Mouse (Mus musculus) T-helper 17 cell (primary cell): ENCODE data around the gene Grrp1.
"Not testable (repeated sequence)": the region's sequence is repeated elsewhere in the genome, so short reads cannot be mapped to it uniquely, and the experiment has no call there.

Source experiments
- in situ Hi-C, 2 experiments: fragments of 300-600 bp; cut with MboI, MseI; formaldehyde crosslinking; loops; 1 replicate in 1 of 2; 2 replicates in 1 of 2; pipeline ENCODE4 v1.15.1; 2025; ENCODE audit warnings: high pct_unique_total_duplicates in 2 of 2

The Grrp1 gene

GRCm38 (mm10) chr4:134272731-134273416 is 19.0 kb upstream of the Grrp1 start:
- in situ Hi-C loops: no loop called here

DNA sequence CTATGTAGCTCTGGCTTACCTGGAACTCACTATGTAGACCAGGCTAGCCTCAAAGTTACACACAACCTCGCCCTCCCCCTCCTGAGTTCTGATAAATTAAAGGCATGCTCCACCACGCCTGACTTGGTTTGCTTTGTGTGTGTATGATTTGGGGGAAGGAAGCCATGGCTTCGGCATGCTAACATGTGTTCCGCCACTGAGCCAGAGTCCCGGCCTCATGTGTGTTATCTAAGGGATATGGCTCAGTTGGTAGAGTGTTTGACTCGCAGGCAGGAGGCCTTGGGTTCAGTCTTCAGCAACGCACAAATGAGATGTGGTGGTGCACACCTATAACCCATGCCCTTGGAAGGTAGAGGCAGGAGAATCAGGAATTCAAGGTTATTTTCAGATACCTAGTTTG is 18.1 kb upstream of the Grrp1 start:
- in situ Hi-C loops: no loop called here

GRCm38 (mm10) chr4:134269622-134270021 is 15.7 kb upstream of the Grrp1 start:
- in situ Hi-C loops: not testable (repeated sequence)

DNA sequence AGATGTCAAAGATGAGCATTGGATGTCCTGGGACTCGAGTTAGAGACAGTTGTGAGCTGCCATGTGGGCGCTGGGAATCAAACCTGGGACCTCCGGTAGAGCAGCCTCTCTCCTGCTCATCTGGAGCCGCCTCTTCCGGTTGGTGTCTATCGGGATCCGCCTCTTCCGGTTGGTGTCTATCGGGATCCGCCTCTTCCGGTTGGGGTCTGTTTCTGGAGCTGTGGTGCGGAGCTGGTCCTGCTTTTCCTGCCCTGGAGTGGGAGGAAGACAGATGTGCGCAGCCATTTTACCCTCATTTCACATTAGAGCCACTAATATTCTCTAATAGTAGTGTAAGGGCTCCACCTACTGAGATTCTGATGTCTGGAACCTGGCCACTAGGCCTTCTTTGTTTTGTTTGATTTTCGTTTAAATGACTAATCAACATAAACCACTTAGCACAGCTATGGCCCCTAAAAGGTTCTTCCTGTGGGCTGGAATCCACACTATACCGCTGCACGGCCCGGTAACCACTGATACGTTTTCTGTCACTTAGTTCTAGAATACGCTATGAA is 14.3 kb upstream of the Grrp1 start:
- in situ Hi-C loops: no loop called here

DNA sequence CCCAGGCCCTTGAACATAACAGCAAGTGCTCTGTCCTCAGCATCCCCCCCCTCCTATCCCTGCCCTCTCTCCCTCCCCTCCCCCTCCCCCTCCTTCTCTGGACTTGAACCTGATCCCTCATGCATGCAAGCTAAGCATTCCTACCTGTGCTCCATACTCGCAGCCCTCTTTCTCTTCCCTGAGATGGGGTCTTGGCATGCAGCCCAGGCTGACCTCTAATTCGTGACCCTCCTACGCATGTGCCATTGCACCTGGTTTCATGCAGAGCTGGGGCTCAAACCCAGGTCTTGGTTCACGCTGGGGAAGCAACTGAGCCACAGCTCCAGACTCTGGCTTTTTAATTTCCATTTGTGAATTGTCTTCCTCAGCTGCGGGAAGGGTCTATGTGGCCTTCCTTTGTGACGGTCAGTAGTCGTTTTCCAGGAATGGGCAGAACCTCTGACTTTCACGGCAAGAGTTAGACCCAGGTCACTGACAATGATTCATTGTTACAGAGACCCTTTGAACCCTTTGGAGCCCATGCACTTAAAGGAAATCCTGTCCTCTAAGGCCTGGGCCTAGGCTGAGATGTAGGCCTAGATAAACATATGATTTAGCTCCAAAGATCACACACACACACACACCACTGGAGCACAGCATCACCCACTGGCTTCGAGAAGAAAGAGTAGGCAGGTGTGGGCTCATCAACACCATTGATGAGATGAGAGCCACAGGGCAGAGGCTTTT is 12.1 kb upstream of the Grrp1 start:
- in situ Hi-C loops: no loop called here

- in situ Hi-C loops: loop anchor here in 1 of 2 experiments (5.0 kb wide), 1 partner anchor 34 kb away; no protein-coding TSS in a partner anchor
Observed at GRCm38 (mm10) chr4:134263191-134263590, 9.3 kb upstream of the Grrp1 start.

- in situ Hi-C loops: loop anchor here in 1 of 2 experiments (10.0 kb wide), 1 partner anchor 456 kb away; no protein-coding TSS in a partner anchor
Observed at GRCm38 (mm10) chr4:134258354-134258753, 4.4 kb upstream of the Grrp1 start.

GRCm38 (mm10) chr4:134257198-134258009 is 3.5 kb upstream of the Grrp1 start:
- in situ Hi-C loops: loop anchor here in 1 of 2 experiments (10.0 kb wide), 1 partner anchor 457 kb away; no protein-coding TSS in a partner anchor

GRCm38 (mm10) chr4:134256407-134257197 is 2.7 kb upstream of the Grrp1 start:
- in situ Hi-C loops: loop anchor here in 1 of 2 experiments (10.0 kb wide), 1 partner anchor 458 kb away; no protein-coding TSS in a partner anchor

DNA sequence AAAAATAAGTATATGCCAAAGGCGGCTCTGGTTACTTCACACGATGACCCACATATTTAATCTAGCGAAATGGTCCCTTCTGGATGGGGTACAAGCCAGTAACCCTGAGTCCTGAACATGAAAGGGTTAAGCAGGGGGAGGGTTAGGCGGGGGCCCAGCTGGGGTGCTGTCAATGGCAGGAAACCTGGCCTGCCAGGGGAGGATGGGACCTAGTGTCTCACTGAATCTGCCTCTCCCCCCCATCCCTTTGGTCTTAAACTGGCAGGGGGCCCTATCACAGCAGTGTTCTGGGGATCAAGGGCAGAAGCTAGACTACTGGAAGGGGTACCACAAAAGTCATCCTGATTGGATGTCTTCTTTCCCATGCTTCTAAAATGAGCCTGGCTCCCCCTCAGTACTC is 1.9 kb upstream of the Grrp1 start:
- in situ Hi-C loops: loop anchor here in 1 of 2 experiments (10.0 kb wide), 1 partner anchor 459 kb away; no protein-coding TSS in a partner anchor

- in situ Hi-C loops: loop anchor here in 1 of 2 experiments (10.0 kb wide), 1 partner anchor 460 kb away; no protein-coding TSS in a partner anchor
Observed at GRCm38 (mm10) chr4:134254835-134255234, 929 bp upstream of the Grrp1 start.

GRCm38 (mm10) chr4:134252911-134253721 is 790 bp downstream of the Grrp1 start:
- in situ Hi-C loops: loop anchor here in 1 of 2 experiments (10.0 kb wide), 1 partner anchor 462 kb away; no protein-coding TSS in a partner anchor

DNA sequence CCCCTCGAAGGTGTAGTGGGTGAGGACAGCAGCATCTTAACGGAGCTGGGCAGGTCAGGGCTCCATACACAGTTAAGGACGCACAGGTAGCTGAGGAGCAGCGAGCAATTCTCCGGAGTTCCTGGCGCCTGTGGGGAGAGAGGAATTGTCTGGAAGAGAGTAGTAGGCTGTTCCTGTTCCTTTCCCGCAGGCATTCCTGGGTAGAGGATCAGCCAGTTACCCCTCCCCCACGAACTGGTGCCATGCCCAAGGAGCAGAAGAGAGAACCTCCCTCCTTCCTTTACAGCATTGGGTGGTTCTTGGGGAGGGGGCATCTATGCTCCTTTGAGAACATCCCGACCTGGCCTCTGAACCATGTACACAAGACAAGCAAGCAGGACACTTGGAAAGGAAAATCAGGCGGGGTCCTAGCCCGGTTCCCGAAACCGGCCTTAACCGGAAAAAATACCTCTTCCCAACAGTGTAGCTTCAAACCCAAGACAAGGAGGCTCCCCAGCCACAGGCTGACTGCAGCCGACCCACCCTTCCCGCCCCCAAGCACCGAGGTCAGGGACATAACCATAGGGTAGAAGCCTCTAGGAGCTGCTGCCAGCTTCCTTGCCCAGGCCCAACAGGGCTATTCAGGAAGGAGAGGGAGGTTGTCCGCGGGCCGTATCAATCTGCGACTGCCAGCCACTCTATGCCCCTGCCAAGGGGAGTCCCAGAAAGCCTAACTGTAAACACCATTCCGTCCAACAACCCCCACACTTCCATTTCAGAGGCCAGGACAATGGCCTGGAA is 1.6 kb downstream of the Grrp1 start:
- in situ Hi-C loops: loop anchor here in 1 of 2 experiments (10.0 kb wide), 1 partner anchor 462 kb away; no protein-coding TSS in a partner anchor

DNA sequence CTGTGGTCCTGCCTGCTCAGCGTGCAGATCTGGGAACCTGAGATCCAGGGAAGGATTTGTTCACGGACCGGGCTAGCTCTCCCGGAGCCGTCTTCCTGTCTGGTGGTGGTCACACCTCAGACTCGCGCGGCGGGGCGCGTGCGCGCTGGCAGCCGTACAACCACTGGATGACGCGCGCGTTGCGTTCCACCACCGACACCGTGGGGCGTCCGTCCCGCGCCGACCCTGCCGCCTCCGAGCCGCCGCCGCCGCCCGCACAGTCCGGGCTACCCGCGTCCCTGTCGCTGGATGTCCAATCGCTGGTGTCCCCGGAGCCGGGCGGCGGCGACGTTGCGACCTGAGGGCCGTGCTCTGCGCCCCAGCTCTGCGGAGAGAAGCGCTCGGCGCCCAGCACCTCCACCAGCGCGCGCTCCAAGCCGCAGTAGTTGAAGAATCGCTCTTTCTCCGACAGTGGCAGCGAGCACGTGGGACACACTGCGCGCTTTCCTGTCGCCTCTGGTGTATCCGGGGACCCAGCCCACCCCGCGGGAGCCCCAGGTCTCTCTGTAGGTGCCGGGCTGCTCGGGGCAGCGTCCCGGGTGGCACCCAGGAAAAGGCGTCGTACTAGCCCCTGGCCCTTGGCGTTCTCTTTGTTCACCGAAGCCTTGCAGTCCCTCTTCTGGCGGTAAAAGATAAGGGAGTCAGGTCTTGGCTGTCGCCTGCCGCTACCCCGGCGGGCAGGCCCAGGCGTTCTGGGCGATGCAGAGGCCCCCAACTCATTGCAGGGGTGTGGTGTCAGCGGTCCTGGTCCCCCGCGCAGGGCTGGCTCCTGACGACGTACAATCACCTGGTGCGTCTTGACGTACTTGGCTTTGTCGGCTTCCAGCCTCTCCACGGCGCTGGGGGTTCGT is 2.4 kb downstream of the Grrp1 start:
- in situ Hi-C loops: loop anchor here in 1 of 2 experiments (10.0 kb wide), 1 partner anchor 463 kb away; no protein-coding TSS in a partner anchor

GRCm38 (mm10) chr4:134250930-134251240 is 3.0 kb downstream of the Grrp1 start:
- in situ Hi-C loops: loop anchor here in 1 of 2 experiments (10.0 kb wide), 1 partner anchor 464 kb away; no protein-coding TSS in a partner anchor

GRCm38 (mm10) chr4:134250116-134250929 is 3.6 kb downstream of the Grrp1 start:
- in situ Hi-C loops: loop anchor here in 1 of 2 experiments (10.0 kb wide), 1 partner anchor 464 kb away; no protein-coding TSS in a partner anchor

DNA sequence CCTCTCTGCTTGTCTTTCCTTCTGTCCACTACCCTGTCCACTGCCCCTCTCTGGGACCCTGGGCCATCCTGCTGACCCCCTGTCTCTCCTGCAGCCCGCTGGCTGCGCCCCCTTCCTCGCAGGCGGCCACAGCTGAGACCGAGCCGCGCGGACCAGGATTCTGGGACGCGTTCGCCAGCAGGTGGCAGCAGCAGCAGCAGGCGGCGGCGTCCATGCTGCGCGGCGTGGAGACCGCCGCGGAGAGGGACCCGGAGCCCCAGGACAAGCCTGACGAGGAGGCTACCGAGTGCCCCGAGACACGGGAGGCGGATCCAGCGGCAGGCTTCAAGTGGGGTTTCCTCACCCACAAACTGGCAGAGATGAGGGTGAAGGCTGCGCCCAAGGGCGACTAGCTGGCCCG is 4.3 kb downstream of the Grrp1 start:
- in situ Hi-C loops: loop anchor here in 1 of 2 experiments (5.0 to 10.0 kb wide), 2 partner anchors 43 to 465 kb away; no protein-coding TSS in a partner anchor
